Mouse (Mus musculus) thymus, adult 18-20 months (tissue): ENCODE results near the gene Lrrc8b.

ENCODE experiments used
- DNase-seq, 2 experiments: peaks; one replicate each; pipeline ENCODE4 v3.0.0; 2022; ENCODE audit warnings: mixed read lengths in 2 of 2

Lrrc8b gene

GRCm38 (mm10) chr5:105484891-105485290 lies 69.3 kb downstream of the Lrrc8b start:
- no peak for DNase-seq

GRCm38 (mm10) chr5:105490211-105490610 lies 74.6 kb downstream of the Lrrc8b start:
- DNase-seq: no peak

- no peak for DNase-seq
Observed at GRCm38 (mm10) chr5:105491389-105491788, 75.8 kb downstream of the Lrrc8b start.

GRCm38 (mm10) chr5:105492367-105493246 lies 77.0 kb downstream of the Lrrc8b start:
- peak in 1 of 2 experiments; percentile 64 for DNase-seq

GRCm38 (mm10) chr5:105493377-105493776 lies 77.8 kb downstream of the Lrrc8b start:
- no peak for DNase-seq

GRCm38 (mm10) chr5:105494246-105494917 lies 78.8 kb downstream of the Lrrc8b start:
- DNase-seq: no peak

GRCm38 (mm10) chr5:105494918-105495901 lies 79.6 kb downstream of the Lrrc8b start:
- peak; percentile 81 to 89 for DNase-seq

GRCm38 (mm10) chr5:105496133-105496532 lies 80.6 kb downstream of the Lrrc8b start:
- no peak for DNase-seq

GRCm38 (mm10) chr5:105496586-105496985 lies 81.0 kb downstream of the Lrrc8b start:
- no peak for DNase-seq

GRCm38 (mm10) chr5:105498429-105499000 lies 82.9 kb downstream of the Lrrc8b start:
- DNase-seq: peak in 1 of 2 experiments; percentile 53

GRCm38 (mm10) chr5:105499396-105499795 lies 83.8 kb downstream of the Lrrc8b start:
- DNase-seq: no peak

GRCm38 (mm10) chr5:105500132-105501121 lies 84.9 kb downstream of the Lrrc8b start:
- no peak for DNase-seq

- no peak for DNase-seq
Observed at GRCm38 (mm10) chr5:105501136-105501535, 85.6 kb downstream of the Lrrc8b start.

- DNase-seq: no peak
Observed at GRCm38 (mm10) chr5:105508813-105509212, 93.2 kb downstream of the Lrrc8b start.

GRCm38 (mm10) chr5:105512297-105512696 lies 96.7 kb downstream of the Lrrc8b start:
- no peak for DNase-seq

- no peak for DNase-seq
Observed at GRCm38 (mm10) chr5:105515532-105515931, 100.0 kb downstream of the Lrrc8b start.

GRCm38 (mm10) chr5:105516290-105516689 lies 100.7 kb downstream of the Lrrc8b start:
- no peak for DNase-seq

- DNase-seq: no peak
Observed at GRCm38 (mm10) chr5:105517992-105518625, 102.5 kb downstream of the Lrrc8b start.

- DNase-seq: peak; percentile 44 to 70
Observed at GRCm38 (mm10) chr5:105518626-105519095, 103.1 kb downstream of the Lrrc8b start.
